Mouse (Mus musculus): Measurements from ENCODE around the gene Rprd2.
"Not testable (repeated sequence)": the region's sequence is repeated elsewhere in the genome, so short reads cannot be mapped to it uniquely, and the experiment has no call there.

Rprd2 gene

DNA sequence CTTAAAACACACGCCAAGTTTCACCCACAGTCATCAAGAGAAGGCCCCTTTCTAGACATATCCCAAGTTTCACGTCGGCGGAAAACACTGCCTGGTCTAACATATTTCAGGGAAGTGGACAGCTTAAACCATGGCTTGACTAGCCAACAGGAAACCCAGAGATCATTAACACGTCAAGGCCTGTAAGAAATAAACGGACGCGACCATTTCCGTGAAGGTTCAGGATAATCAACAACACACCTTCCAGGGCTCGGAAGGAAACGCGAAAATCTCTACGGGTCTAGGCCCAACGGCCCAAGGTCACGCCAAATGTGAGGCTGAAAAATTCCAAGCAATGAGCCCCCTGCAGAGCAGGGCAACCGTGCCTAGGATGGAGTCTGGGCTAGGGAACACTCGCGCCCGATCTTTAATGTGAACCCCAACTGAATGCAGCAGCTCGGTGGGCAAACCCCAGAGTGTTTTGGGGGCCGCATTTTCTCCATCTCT, 594 bp downstream of the Rprd2 start:
- peak; percentile 37 to 75 for DNase-seq (ENCODE audit: low spot score in 2 of 2)

DNA sequence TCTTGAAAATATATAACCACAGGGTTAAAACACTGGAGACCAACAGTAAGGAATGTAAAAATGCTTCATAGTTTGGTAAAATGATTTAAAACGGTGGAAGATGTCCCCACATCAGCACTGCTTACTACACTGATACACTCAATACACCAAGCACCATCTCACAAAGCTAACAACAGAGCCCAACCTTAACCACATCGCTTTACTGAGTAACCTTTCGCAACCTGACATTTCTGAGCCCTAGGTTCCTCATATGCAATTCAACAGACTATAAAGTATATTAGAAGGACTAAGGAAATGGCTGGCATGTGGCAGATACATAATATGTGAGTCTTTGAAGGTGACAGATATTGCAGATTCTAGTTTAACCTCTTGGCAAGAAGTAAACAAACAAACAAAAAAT, 2.0 kb downstream of the Rprd2 start:
- DNase-seq (ENCODE audit: low spot score in 2 of 2): no peak

DNA sequence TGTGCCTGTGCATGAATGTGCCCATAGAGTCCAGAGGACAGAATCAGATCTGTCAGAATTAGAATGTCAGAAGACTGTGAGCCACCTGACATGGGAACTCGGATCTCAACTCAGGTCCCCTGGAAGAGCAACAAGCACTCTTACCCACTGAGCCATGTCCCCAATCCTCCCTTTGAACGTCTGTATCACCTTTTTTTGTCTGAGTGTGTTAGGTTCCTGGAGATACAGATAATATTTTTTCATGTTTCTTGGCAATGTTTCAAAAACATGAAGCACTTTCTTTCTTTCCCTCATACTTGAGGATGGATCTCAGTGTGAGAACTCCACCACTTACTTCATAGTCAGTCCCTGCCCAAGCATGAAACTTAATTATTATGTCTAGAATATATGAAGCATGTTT, 10.3 kb downstream of the Rprd2 start:
- DNase-seq (ENCODE audit: low spot score in 2 of 2): no peak

DNA sequence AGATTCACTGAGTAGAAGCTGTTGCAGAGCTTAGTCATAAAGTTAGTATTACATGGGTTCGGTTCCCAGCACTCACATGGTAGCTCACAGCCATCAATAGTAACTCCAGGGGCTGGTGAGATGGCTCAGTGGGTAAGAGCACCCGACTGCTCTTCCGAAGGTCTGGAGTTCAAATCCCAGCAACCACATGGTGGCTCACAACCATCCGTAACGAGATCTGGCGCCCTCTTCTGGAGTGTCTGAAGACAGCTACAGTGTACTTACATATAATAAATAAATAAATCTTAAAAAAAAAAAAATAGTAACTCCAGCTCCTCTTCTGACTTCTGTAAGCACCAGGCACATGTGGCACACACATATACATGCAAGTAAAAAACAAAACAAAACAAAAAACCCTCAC, 11.0 kb downstream of the Rprd2 start:
- not testable (repeated sequence) for DNase-seq (ENCODE audit: low spot score in 2 of 2)

DNA sequence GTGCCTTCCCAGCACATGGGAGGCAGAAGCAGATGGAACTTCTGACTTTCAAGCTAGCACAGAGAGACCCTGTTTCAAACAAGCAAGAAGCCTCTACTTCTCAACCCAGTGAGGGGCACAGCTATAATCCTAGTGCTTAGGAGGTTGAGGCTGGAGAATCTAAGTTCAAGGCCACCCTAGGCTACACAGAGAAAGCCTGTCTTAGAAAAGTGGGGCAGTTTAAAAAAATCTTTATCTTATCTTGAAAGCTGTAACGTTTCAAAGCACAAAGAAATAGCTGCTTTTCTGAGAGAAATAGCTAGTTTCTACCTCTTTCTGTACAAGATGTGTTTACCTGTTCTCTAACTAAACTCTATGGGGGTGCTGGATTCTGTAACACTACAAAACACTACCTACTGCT, 12.0 kb downstream of the Rprd2 start:
- DNase-seq (ENCODE audit: low spot score in 2 of 2): no peak

DNA sequence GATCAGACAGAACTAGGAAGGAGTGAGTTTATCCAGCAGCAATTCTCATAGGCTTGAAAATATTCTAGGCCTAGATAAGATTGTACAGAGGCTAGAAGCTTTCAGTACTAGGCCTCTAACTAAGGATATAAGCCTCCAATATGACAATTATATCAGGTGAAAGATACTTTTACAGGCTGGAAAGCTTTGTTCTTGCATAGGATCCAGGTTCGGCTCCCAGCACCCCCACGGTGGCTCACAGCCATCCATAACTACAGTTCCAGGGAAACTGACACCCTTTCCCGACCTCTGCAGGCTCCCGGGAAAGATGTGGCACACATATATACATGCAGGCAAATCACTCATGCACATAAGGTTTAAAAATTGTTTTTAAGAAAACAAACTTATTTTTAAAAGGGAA, 14.8 kb downstream of the Rprd2 start:
- no peak for DNase-seq (ENCODE audit: low spot score in 2 of 2)

DNA sequence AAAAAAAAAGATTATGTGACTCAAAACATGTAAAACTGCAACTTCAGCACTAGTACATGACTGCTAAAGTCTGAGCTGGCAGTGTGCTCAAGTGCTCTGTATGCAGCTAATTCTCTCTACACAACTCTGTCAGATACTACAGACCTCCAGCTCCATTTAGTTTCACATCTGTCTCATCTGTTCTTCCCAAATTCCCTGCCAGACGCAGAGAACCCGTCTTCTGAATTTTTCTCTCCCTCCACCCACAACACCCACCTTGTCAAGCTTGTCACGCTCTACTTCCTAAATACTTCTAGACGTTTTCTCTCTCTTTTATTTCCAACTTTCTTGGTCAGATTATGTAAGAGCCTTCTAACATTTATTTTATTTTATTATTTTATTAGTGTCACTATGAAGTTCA, 19.9 kb downstream of the Rprd2 start:
- DNase-seq (ENCODE audit: low spot score in 2 of 2): no peak

DNA sequence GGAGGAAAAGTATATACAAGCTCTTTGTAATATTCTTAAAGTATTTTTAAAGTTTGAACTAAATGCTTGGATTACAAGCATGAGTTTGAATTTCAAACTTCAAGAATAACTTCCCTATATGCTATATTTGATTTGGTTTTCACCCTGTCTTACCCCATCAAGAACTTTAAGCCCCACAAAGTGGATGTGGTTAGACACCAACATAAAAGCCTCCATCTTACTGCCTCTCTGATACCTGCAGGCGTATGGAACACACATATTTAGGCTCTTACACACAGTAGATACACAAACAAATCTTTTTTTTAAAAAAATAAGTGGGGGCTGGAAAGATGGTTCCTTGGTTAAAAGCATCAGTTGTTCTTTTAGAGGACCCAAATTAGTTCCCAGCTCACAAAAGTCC, 24.4 kb downstream of the Rprd2 start:
- no peak for DNase-seq (ENCODE audit: low spot score in 2 of 2)

DNA sequence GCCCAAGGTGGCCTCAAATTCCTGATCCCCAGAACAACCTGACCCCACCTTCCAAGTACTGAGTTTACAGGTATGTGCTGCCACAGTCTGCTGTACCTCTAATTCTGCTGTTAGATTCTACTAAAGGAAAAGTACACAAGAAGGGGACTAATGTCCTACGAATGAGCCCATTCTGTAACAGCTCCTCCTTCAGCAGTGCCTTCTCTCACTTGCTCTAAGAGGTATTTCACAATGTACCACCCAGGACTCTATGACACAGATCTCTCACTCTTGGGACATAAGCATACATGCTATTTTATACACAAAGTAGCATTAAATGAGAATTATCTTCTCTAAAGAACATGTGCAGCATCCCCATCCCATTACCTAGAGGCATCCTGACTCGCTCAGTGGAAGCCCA, 25.0 kb downstream of the Rprd2 start:
- DNase-seq (ENCODE audit: low spot score in 2 of 2): no peak

DNA sequence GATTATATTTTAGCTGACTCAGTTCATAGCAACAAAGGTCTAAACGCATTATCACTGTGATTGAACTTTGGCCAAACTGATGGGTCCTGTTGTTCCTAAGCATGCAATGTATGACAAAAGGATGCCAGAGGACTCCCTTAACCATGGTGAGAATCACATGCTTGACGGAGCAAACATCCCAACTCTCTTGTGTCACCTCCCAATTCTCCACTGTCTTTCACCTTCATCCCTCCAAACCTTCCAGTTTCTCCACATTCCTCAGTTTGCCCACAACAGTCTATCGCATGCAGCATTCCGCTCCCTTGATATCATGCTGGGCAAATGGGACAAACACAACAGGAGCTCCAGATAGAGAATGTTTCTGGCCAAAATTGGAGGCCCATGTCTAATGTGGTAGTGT, 33.2 kb downstream of the Rprd2 start:
- no peak for DNase-seq (ENCODE audit: low spot score in 2 of 2)

DNA sequence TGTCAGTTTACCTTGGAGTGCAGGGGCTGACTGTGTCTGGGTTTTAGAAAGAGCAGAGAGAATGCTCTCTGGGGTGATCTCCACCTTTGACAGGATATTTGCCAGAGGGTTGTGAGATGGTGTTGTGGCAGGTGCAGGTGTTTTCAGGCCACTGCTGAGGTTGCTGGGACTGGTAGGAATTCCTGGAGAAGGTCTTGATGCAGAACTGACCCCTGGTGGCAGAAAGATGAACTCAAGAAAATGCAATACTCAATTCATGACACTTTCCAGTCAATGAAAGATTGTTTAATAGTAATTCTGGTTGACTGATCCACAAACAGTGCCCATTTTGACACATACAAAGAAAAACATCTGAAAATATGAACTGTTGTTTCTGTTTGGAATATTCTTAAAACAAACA, 46.7 kb downstream of the Rprd2 start:
- peak in 1 of 2 experiments; percentile 23 for DNase-seq (ENCODE audit: low spot score in 2 of 2)

DNA sequence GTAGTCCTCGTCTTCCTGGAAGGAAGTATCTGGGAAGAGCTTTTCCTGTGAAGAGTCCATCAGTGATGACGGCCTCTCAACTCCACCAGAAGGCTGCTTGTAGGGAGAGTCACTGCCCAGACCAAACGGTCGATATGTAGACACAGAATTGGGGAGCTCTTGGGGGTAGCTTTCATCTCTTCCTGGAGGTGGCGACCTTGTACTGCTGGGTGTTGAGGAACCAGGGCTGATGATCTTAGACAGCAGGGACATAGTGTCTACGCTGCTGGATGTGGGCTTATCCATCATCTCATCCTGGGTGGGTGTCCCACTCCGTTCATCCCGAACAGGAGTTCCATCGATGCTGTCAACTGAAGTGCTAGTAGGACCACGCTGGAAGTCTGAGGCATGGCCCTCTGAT, 53.1 kb downstream of the Rprd2 start:
- no peak for DNase-seq (ENCODE audit: low spot score in 2 of 2)

DNA sequence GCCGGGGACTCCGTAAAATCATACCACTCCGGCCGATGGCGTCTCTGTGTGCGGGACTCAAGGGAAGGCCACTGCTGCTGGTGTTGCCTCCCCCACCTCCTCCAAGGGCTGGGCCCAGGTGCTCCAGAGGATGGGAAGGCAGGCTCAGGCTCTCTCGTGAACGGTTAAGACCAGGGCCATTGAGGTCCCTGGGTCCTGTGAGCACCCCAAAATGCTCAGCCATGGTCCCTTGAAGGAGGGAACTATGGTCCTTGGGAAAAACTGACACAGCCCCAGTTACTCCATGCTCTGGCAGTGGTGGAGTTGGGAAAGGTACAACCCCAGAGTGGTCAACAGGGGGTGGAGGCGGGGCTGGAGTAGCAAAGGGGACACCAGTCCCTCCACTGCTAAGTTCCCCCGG, 54.9 kb downstream of the Rprd2 start:
- no peak for DNase-seq (ENCODE audit: low spot score in 2 of 2)

DNA sequence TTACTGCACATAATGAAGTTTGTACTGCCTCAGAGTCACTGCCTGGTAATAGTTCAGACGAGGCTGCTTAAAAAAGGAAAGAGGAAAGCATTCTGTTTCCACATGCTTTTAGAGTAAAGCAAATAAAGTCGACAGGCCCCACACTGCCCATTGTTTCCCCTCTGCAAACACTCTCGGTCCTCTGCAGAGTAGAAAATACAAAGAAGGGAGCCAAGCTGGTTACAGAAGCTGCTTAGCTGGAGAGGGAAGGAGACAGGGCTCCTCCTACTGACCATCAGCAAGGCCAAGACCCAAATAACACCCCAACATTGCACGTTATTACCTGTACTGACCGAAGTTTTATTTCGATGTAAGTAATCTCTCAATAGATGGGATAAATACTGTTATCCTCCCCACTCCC, 55.7 kb downstream of the Rprd2 start:
- DNase-seq (ENCODE audit: low spot score in 2 of 2): no peak

DNA sequence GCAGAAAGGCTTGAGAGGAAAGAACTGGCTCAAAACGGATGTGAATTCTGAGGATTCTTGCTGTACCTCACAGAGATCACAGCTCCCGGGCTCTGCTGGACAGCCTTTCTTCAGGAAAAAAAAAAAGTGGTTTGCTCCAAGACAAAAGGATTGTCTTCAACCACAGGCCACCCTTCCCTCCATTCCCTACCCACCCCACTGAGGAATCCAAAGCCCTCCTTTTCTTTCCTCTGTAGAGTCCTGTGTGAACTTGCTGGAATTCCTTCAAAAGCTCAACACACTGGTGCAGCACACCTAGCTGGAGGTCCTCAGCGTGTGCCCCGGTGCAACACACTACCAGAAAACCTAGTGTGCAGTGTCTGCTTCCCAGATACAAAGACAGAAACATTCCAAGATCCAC, 56.9 kb downstream of the Rprd2 start:
- DNase-seq (ENCODE audit: low spot score in 2 of 2): no peak

DNA sequence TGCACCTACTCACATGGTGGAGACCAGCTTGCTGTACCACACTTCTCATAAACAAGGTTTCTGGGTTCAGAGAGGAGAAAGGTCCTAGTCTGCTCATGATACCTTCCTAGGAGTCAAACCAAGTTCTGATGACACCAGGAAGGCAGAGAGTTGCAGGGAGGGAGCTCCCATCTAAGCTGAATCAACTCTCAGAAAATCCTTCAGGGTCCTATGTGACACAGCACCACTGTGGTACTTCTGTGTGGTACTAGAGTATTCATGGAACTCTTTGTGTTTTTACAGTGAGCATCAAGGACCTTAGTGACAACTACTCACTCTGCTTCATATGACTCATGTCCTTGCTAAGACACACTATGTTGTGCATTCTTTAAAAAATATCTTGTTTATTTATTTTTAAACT, 58.0 kb downstream of the Rprd2 start:
- no peak for DNase-seq (ENCODE audit: low spot score in 2 of 2)

DNA sequence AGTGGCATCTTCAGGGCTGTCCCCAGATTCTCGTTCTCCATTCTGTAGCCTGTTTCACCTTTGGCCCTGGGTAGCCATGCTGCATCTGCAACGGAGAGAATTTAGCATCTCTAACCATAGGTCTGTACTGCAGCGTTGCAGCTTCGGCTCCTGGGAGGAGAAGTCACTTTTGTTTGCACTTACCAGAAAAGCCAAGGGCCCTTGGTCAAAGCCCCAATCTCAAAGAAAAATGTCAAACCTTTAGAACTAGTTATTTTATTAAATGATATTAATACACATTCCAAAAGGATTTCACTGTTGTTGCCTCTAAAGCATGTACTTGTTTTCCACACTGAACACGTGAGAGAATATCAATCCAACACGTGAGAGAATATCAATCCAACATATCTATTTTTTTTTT, 58.6 kb downstream of the Rprd2 start, which contains the start of gene Tars2:
TSS of gene Tars2 (minus strand) at position 101 of the 400 bp plus-strand sequence.
- no peak for DNase-seq (ENCODE audit: low spot score in 2 of 2)

DNA sequence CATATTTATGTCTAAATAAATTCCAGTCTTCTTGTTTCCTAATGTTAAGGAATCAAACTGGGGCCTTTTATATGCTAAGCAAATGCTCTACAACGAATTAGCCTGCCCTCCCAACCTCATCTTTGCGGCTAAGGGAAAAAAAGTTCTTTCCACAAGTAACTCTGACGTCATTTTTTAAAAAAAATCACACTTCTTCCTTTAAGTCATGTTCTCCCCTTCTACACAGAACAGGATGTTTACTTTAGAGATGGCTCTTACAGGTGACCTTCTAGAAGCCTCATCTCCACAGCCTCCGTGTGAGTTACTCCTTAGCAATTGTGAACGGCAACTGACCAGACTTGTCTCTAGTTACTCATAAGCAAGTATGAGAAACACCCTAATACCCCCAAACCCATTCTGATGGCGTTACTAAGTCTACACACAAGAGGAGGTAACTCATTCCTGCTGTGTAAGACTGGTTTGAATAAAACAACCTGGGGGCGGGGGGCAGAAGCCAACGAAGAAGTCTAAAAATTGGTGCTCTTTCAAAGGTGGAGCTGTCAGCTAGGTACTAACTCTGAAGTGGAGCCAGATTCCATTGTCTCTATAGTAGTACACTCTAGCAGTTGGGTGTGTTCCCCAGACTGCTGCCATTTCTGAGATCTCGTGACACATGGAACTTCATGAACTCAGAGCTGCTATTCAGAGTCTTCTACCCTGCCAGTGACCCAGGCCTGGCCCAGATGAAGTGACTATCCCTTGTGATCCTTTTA, 60.0 kb downstream of the Rprd2 start:
- DNase-seq (ENCODE audit: low spot score in 2 of 2): no peak

DNA sequence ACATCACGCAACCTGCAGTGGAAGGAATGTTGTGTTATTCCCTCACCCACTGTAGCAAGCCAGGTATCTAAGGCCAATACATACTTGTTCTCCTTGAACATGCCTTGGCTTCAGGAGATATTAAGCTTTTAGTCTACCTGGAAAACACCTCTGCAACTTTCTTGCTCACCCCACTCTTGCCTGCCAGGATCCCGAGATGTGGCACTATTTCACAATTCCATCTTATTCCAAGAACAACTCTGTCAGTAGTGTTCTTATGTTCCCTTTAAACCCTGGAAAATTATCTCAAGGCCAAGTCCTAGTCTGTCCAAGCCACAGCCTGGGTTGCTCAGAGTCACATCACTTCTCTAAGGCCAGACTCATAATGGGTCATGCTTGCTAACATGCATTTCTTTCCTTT, 61.9 kb downstream of the Rprd2 start:
- no peak for DNase-seq (ENCODE audit: low spot score in 2 of 2)

DNA sequence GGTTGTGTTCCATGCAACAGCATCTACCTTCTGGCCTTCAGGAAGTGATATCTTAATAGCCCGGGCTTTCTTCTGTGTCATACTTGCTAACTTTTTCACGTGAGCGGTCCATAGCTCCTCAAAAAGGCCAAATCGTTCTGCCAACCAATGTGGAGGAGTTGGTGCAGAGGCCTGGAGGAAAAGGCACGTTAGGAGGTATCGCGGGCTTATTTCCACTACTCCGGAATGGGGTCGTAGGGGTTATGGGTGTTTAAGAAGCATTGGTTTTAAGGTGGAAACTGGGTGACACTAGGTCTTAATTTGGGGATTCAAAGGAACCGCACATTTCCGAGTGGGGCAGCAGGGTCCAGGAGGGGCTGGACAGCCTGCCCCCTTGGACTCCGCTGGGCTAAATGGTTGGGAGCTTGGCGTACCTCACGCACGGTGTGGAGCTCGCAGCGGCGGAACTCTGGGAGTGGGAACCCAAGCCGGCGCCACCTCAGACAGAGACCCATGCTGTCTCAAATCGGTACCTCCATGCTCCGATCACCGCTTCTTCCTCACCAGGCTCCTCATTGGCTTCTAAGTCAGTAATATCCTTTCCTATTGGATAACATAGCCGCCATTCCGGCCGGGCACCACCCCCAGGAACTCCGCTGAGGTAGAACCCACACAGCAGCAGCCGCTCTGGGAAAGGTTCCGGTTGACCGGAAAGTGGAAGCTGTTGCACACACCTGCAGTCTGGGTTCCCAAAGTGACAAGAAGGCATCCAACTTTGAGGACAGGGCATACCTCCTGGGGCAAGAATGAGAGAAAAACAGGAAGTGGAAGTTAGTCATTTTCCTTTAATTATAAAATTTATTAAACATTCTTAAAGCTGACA, 64.1 kb downstream of the Rprd2 start:
- DNase-seq (ENCODE audit: low spot score in 2 of 2): peak; percentile 91 to 93

DNA sequence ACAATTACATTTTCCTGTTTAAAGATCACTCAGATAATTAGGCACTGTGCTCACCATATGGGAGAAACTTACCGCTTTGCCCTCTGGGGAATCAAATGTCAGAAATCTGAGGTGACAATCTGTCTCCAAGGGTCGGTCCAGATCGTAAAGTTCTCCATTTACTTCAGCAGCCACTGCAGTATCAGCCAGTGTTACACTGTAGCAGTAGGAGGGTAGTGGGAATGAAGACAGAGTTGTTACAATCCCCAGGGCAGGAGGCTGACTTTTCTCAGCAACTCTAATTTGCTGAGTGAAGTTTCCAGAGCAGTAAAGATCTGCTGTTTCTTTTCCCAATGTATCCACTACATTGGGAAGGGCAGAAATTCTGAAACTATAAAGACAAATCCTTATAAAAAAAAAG, 65.7 kb downstream of the Rprd2 start:
- no peak for DNase-seq (ENCODE audit: low spot score in 2 of 2)

DNA sequence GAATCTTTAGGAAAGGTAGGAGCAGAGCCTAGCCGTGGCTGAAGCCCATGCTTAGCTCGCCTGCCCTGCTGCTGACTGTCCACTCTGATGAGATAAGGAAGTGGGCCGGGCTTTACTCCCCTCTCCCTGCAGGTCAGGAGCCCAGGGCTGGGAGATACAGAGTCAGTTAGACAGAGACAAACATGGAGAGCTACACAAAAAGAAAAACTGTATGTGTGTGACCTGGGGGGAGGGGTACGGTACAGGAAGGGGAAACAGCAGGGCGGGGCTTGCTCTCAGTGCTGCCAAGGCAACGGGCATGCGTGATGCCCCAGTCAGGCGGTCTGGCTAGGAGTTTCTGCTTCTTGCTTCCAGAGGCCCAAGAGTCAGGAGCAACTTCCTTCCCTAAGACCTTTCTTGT, 78.3 kb downstream of the Rprd2 start:
- DNase-seq (ENCODE audit: low spot score in 2 of 2): peak in 1 of 2 experiments; percentile 32

All from spleen, postnatal 4 days (tissue).